Comparison of ENCODE assay signal across 9 mouse cellular contexts in genomic region chr5:110023273-110023672, GRCm38 (mm10). TPM values are rescaled to one million over a fixed set of nuclear protein-coding genes. Genes with fewer than 3 reads are reported as not detected.
DNase-seq lines count a peak whose midpoint lies in the region; ATAC-seq and TF ChIP-seq lines count a peak whose summit lies in the region.
"Had no signal": no experiment of that assay in that cellular context is flagged by ENCODE, and none has a peak within 500 bp of the region (broad histone marks: within the 10 kb centered on the region; RNA-seq: fewer than 3 reads in every experiment).

No protein-coding gene starts in this region.

- no peak overlapping the region for H3K9ac ChIP-seq in CH12.LX (ENCODE audit: insufficient read depth, low read depth)
- H3K9ac ChIP-seq in forebrain, embryonic 16.5 days (replicated peaks; ENCODE audit: low read depth, low read length) = peak overlapping the region; percentile 46
- H3K9ac ChIP-seq in liver, embryonic 16.5 days (ENCODE audit: low read depth, low read length) = no peak overlapping the region

- H3K4me2 ChIP-seq in CH12.LX (ENCODE audit: insufficient read depth, low read depth, poor library complexity, severe bottlenecking) = 0 out of 2 replicates have a peak overlapping the region, but pooled peaks have one; percentile 16
- peak overlapping the region; percentile 55 for H3K4me2 ChIP-seq in forebrain, embryonic 16.5 days (ENCODE audit: low read length)
- H3K4me2 ChIP-seq in liver, embryonic 16.5 days (ENCODE audit: low read depth, low read length) = peak overlapping the region; percentile 50

- H3K4me3 ChIP-seq in CH12.LX (replicated peaks in 1 of 3; ENCODE audit: low read depth in 2 of 3, low read length in 2 of 3, poor library complexity in 1 of 3) = no peak overlapping the region
- peak overlapping the region; percentile 37 for H3K4me3 ChIP-seq in forebrain, embryonic 16.5 days (replicated peaks; ENCODE audit: low read length)
- no peak overlapping the region for H3K4me3 ChIP-seq in liver, embryonic 16.5 days (ENCODE audit: low read depth, low read length)
- H3K4me3 ChIP-seq: myocyte had no signal

- WGBS in forebrain, embryonic 16.5 days = 21% methylated on average over 9 of the region's 9 CpGs
- WGBS in liver, embryonic 16.5 days (ENCODE audit: insufficient replicate concordance) = 51% methylated on average over 9 of the region's 9 CpGs

- dilution Hi-C loops in CH12.LX (cut with MboI; ENCODE audit: extremely low pct_ligation_motif_present, extremely low pct_unique_long_range_greater_than_20kb, low sequenced_read_pairs) = no loop called here

- TF ChIP-seq EP300 in CH12.LX (IDR thresholded peaks at IDR 0.05; ENCODE audit: low read length) = no peak

- no peak for TF ChIP-seq CTCF in CH12.LX (conservative IDR thresholded peaks at IDR 0.05 in 1 of 2, IDR thresholded peaks at IDR 0.05 in 1 of 2; ENCODE audit: low read depth in 2 of 2, low read length in 2 of 2)

- H3K27ac ChIP-seq in CH12.LX (ENCODE audit: insufficient read depth, low read depth) = no peak overlapping the region
- peak overlapping the region; percentile 64 for H3K27ac ChIP-seq in forebrain, embryonic 16.5 days (ENCODE audit: low read length)
- no peak overlapping the region for H3K27ac ChIP-seq in liver, embryonic 16.5 days (ENCODE audit: low read length)

- DNase-seq in embryo, embryonic 10 days (ENCODE audit: low spot score) = peak; percentile 4
- no peak for DNase-seq in embryo, embryonic 9.5 days (ENCODE audit: extremely low spot score)
- DNase-seq in CH12.LX (ENCODE audit: extremely low read depth) = no peak
- DNase-seq in frontal cortex, postnatal 25 days (ENCODE audit: low spot score in 2 of 2) = no peak
- no peak for DNase-seq in ovary, postnatal 10 days (ENCODE audit: low spot score)

- no peaks in the 10 kb centered on the region for H3K9me3 ChIP-seq in CH12.LX (replicated peaks; ENCODE audit: low read length)
- no peaks in the 10 kb centered on the region for H3K9me3 ChIP-seq in forebrain, embryonic 16.5 days (ENCODE audit: control insufficient read depth, low read length)
- H3K9me3 ChIP-seq in liver, embryonic 16.5 days (replicated peaks; ENCODE audit: control insufficient read depth, low read length) = no peaks in the 10 kb centered on the region

- H3K27me3 ChIP-seq in CH12.LX (replicated peaks) = no peaks in the 10 kb centered on the region
- no peaks in the 10 kb centered on the region for H3K27me3 ChIP-seq in forebrain, embryonic 16.5 days (replicated peaks; ENCODE audit: control insufficient read depth, insufficient read depth, low read length)
- no peaks in the 10 kb centered on the region for H3K27me3 ChIP-seq in liver, embryonic 16.5 days (ENCODE audit: control insufficient read depth, insufficient read depth, low read depth, low read length)

- TF ChIP-seq RAD21 in CH12.LX (IDR thresholded peaks at IDR 0.05; ENCODE audit: low read depth, low read length) = no peak

- in situ Hi-C loops in CH12.LX (cut with MboI; ENCODE audit: low pct_ligation_motif_present, low pct_unique_long_range_greater_than_20kb, low sequenced_read_pairs) = no loop called here

- no peaks in the 10 kb centered on the region for H3K4me1 ChIP-seq in CH12.LX (ENCODE audit: control insufficient read depth in 1 of 2, insufficient read depth in 2 of 2)
- no peaks in the 10 kb centered on the region for H3K4me1 ChIP-seq in forebrain, embryonic 16.5 days (replicated peaks; ENCODE audit: control insufficient read depth, insufficient read depth, low read length)
- H3K4me1 ChIP-seq in liver, embryonic 16.5 days (ENCODE audit: control insufficient read depth, low read depth, low read length) = no peaks in the 10 kb centered on the region

- H3K36me3 ChIP-seq in CH12.LX (replicated peaks in 1 of 2; ENCODE audit: control insufficient read depth in 1 of 2, insufficient read depth in 1 of 2, low read length in 1 of 2) = no peaks in the 10 kb centered on the region
- H3K36me3 ChIP-seq in forebrain, embryonic 16.5 days (ENCODE audit: control insufficient read depth, insufficient read depth) = no peaks in the 10 kb centered on the region
- H3K36me3 ChIP-seq in liver, embryonic 16.5 days (ENCODE audit: control insufficient read depth, insufficient read depth) = no peaks in the 10 kb centered on the region

- H3K79me2 ChIP-seq in CH12.LX (replicated peaks; ENCODE audit: control insufficient read depth, extremely low read depth, insufficient read depth, poor library complexity, severe bottlenecking) = no peaks in the 10 kb centered on the region

- ATAC-seq in forebrain, embryonic 16.5 days = peak; percentile 87
- ATAC-seq in liver, embryonic 16.5 days (ENCODE audit: low read depth) = no peak
- ATAC-seq in granulocyte monocyte progenitor cell, adult 5-6 weeks (replicated peaks; ENCODE audit: poor library complexity, severe bottlenecking) = no peak

- no peak for TF ChIP-seq POLR2A in CH12.LX (IDR thresholded peaks at IDR 0.05; ENCODE audit: low read depth, low read length)

TF ChIP-seq in CH12.LX, 34 proteins besides CTCF, POLR2A, EP300 and RAD21:
- no peak for TF ChIP-seq NELFE (IDR thresholded peaks at IDR 0.05; ENCODE audit: low read depth, low read length)
- TF ChIP-seq BHLHE40 (IDR thresholded peaks at IDR 0.05; ENCODE audit: low read depth, low read length) = no peak
- TF ChIP-seq GABPA (IDR thresholded peaks at IDR 0.05; ENCODE audit: insufficient replicate concordance, low read depth, low read length) = no peak
- no peak for TF ChIP-seq MXI1 (IDR thresholded peaks at IDR 0.05; ENCODE audit: low read depth, low read length)
- TF ChIP-seq KAT2A (IDR thresholded peaks at IDR 0.05; ENCODE audit: insufficient replicate concordance, low read length) = no peak

RNA-seq across cellular contexts. Expression of gene Zfp932, which starts 27.0 kb away (rescaled TPM):
- 16.0 and 24.5 TPM in 2 replicates for total RNA-seq in CH12.LX (2012; rRNA removed)
- 36.8 and 40.4 TPM in 2 replicates for total RNA-seq in CH12.LX (2014; rRNA removed)
- 23.6 and 25.2 TPM in 2 replicates for polyA plus RNA-seq in CH12.LX (2012; ENCODE audit: insufficient read length, low read depth)
- polyA plus RNA-seq in forebrain, embryonic 16.5 days (2015; fragmentation: Nextera tagmentation; extraction: Ambion mirVana) = 32.2 and 34.9 TPM in 2 replicates
- 4.6 and 5.2 TPM in 2 replicates for polyA plus RNA-seq in liver, embryonic 16.5 days (2015; fragmentation: Nextera tagmentation; extraction: Ambion mirVana)
- total RNA-seq in granulocyte monocyte progenitor cell, adult 5-6 weeks (2014; fragmentation: Nextera tagmentation) = 31.7 and 62.0 TPM in 2 replicates
- total RNA-seq in granulocyte monocyte progenitor cell, adult 5-6 weeks (2017) = 63.1 and 110 TPM in 2 replicates

RNA-seq across cellular contexts. Expression of gene Gm17655, which starts 49.0 kb away (rescaled TPM):
- total RNA-seq in CH12.LX (2012; rRNA removed) (2.3 and 5.7 TPM in 2 replicates), CH12.LX (2014; rRNA removed) (4.7 and 5.1 TPM in 2 replicates)
- 1.9 and 2.6 TPM in 2 replicates for polyA plus RNA-seq in CH12.LX (2012; ENCODE audit: insufficient read length, low read depth)
- 3.3 and 7.5 TPM in 2 replicates for polyA plus RNA-seq in forebrain, embryonic 16.5 days (2015; fragmentation: Nextera tagmentation; extraction: Ambion mirVana)
- polyA plus RNA-seq in liver, embryonic 16.5 days (2015; fragmentation: Nextera tagmentation; extraction: Ambion mirVana) = 1.1 TPM in 2 replicates
- 5.2 and 20.4 TPM in 2 replicates for total RNA-seq in granulocyte monocyte progenitor cell, adult 5-6 weeks (2014; fragmentation: Nextera tagmentation)
- total RNA-seq in granulocyte monocyte progenitor cell, adult 5-6 weeks (2017) = 4.4 and 12.0 TPM in 2 replicates
